Mouse (Mus musculus): Measurements from ENCODE around the gene Cbr1. TPM values are rescaled to one million over a fixed set of nuclear protein-coding genes. Genes with fewer than 3 reads are reported as not detected.
"Not testable (repeated sequence)": the region's sequence is repeated elsewhere in the genome, so short reads cannot be mapped to it uniquely, and the experiment has no call there.

Gene Cbr1
- total RNA-seq, 2 experiments from 2014 or later: 19.2 to 21.6 TPM

GRCm38 (mm10) chr16:93597551-93597950, 8.1 kb upstream of the Cbr1 start:
- DNase-seq: no peak

- no peak for DNase-seq
Measured at GRCm38 (mm10) chr16:93599461-93599860, 6.2 kb upstream of the Cbr1 start.

- DNase-seq: peak; percentile 93
Measured at GRCm38 (mm10) chr16:93603439-93604212, 2.0 kb upstream of the Cbr1 start, which contains the start of gene Setd4. Gene Setd4 (minus strand): TSS chr16:93604063.

DNA sequence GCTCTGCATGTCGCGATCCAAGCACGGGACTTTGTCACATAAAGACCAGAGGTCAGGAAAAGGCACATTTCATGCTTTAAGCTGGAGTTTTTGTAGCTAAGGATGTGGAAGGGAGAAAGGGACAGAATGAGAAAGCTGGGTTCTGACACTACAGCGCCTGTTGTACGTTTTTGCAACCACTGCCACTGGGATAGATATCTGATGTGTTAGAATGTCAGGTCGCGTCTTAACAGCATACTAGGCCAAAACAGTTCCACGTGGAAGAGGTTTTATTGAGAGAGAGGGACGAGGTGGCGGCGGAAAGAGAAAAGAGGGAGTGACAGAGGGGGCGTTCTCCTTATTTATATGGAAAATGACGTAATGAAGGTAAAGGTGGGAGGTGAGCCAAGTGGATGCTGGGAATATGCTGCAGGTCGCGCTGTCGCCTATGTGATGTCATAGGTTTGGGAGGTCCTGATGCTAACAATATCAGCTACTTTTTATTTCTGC, 1.1 kb upstream of the Cbr1 start:
- DNase-seq: no peak

DNA sequence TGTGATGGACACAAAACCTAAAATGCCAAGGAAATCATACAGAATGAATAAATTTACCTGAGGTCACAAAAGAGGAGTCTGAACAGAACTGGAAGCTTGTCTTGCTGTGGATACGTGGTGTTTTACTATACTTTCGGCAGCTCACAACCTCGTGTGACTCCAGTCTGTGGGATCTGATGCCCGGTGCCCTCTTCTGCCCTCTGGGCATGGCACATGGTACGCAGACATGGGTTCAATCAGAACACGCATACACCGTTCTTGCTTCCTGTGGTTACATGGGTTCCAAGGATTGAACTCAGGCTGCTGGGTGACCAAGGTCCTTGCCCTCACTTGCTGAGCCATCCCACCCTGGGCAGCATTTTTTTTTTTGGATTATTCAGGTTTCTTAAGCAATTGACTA, 493 bp downstream of the Cbr1 start:
- no peak for DNase-seq

- peak; percentile 82 for DNase-seq
Measured at GRCm38 (mm10) chr16:93607669-93608101, 2.0 kb downstream of the Cbr1 start.

DNA sequence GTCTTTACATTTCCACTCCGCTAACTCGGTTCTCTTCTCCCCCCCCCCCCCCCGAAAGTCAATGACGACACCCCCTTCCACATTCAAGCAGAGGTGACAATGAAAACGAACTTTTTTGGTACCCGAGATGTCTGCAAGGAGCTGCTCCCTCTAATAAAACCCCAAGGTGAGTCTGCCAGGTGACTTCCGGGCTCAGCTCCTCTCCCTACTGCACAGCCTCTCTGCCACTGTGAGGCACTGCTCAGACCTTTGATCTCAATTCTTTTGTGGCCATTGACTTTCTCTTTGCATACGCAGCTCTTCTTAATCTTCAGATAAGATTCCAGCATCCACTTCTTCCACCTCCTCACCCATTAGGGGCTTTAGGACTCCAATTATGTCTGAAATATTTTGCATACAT, 3.1 kb downstream of the Cbr1 start:
- no peak for DNase-seq

DNA sequence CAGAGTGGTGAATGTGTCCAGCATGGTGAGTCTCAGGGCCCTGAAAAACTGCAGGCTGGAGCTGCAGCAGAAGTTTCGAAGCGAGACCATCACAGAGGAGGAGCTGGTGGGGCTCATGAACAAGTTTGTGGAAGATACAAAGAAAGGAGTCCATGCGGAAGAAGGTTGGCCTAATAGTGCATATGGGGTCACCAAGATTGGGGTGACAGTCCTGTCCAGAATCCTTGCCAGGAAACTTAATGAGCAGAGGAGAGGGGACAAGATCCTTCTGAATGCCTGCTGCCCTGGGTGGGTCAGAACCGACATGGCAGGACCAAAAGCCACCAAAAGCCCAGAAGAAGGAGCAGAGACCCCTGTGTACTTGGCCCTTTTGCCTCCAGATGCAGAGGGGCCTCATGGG, 4.1 kb downstream of the Cbr1 start:
- DNase-seq: no peak

DNA sequence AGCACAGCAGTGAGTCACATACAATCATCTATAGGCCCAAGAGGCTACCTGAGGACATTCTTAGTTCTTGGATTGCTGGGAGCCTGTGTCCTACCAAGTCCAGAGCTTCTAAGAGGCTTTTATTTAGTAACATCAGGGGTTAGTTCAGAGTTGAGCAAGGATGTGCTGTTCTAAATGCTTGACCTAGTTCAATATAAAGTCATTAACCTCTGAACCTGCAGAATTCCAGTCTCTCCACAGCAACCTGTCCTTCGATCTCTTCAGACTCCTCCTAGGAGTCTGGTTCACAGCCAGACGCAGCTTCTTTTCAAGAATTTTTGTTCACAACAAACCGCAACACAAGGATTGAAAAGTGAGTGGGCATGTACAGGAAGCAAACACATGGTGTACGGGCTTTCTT, 5.3 kb downstream of the Cbr1 start:
- DNase-seq: no peak

DNA sequence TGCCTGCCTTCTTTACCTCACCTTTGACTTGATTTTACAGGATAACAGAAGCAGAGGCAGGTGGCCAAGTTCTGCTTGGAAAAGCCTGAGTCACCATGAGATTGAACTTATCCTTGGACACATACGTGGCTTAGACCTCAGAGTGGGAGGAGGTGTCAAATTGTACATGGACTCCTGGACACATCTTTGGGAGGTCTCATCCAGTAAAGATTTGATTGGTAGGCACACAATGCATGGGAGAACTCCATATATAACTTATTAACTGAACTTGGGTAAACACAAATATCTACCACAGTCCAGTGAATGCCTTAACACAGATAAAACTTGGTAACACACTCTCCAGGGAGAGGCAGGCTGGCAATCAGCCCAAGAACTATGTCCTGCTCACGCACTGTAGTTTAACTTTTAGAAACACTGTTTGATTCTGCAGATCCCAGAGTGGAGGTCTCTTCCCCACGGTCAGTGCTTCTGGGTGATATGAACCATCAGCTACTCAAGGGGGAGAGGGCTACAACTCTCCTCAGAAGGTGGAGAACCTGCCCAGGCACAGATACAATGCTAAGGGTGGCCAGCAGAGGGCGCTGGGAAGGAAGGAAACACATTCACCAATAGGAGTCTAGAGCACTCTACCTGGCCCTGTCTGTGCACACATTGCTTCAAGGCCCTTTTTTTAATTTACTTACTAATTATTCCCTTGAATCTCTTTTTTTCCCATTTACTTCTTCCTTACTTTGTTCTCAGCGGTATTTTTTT, 9.6 kb downstream of the Cbr1 start:
- DNase-seq: no peak

DNA sequence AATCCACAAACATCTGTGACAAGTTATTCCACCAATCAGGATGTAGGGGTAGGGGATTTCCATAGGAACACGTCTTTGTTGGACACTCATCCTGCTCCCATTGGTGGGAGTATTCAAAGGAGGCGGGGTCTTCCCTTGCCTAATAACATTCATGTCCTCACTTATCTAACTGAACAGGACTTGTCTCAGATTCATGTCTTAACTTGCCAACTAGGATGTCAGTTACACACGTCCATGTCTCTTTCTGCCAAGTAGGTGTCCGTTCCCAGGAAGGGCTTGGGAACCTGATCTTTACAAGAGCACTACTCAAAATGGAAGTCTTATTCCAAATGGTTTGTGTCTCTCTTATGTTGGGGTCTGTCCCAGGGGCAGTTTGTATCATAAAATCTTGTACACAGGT, 18.1 kb downstream of the Cbr1 start:
- DNase-seq: not testable (repeated sequence)

DNA sequence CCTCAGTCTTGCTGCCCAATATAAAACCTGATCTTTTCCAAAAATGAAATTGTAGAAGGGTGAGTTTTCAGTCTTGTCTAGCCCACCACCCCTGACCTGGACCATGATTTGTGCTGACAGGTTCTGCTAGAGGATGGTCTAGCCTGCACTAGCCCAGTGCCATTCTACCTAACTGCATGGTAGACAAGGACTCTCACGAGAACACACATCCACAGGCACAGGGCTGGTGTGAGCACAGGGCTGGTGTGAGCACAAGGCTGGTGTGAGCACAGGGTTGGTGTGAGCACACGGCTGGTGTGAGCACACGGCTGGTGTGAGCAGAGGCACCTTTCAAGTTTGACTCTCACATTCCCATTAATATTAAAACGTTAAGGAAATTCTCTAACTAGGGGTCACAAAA, 19.0 kb downstream of the Cbr1 start:
- DNase-seq: no peak

GRCm38 (mm10) chr16:93626745-93627144, 21.1 kb downstream of the Cbr1 start:
- no peak for DNase-seq

- DNase-seq: no peak
Measured at GRCm38 (mm10) chr16:93627761-93628400, 22.2 kb downstream of the Cbr1 start, which contains the start of gene Gm5678. Gene Gm5678 (plus strand): TSS chr16:93628097.

DNA sequence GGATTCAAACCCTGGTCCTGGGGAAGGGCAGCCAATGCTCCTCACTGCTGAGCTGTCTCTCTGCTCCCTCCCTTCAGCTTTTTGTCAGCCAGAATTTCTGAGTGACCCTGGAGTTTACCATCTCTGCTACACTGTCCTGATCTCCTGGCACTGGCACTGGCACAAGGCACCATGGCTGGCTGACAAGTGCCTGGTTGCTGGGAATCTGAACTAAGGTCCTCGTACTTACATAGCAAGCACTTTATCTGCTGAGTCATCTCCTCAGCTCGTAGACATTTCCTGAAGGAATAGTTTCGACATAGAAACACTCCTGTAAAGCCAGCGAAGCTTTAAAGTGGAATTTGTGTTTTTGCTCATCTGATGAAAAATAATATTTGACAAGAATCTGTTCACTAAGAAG, 38.4 kb downstream of the Cbr1 start:
- DNase-seq: peak; percentile 7

DNA sequence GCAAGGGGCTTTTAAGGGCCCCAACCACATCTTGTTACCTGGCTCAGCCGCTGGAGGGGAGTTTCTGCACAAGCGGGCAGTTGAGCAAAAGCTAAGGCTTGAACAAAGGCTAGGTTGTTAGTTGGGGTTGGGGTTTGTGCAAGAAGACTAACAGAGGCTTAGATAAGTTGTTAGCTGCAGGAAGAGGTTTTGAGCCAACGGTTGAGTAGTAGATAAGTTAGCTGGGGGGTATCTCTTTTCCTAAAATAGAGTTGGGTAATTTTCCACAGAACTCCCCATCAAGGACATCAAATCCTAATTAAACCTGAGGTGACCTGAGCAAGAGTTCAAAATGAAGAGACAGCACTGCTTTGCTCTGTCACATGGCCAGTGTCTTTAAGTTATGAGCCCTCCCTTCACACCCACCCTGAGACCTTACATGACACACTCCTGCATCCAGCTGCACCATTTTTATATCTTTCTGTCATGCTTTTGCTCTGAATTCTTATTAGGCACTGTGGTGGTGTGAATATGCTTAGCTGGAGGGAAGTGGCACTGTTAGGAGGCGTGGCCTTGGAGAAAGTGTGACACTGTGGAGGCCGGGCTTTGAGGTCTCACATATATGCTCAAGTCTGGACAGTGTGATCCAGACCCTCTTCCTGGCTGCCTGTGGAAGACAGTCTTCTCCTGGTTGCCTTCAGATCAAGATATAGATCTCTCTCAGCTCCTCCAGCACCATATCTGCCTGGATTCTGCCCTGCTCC, 43.0 kb downstream of the Cbr1 start:
- DNase-seq: no peak

Other genes starting within 250 kb of the Cbr1 start
- gene Setd4, start 1.8 kb upstream of the Cbr1 start, total RNA-seq (2021): under 1 TPM; 0.36 to 0.80 TPM
- 1 to 10 TPM in 1 of 2 experiments, under 1 TPM in 1; 0.59 to 1.7 TPM for gene Gm5678, start 22.2 kb downstream of the Cbr1 start, total RNA-seq (2021)
- gene Cbr3, start 77.4 kb downstream of the Cbr1 start, total RNA-seq (2021): 1 to 10 TPM; 1.8 to 2.4 TPM
- 10 to 100 TPM; 20.6 to 26.9 TPM for gene Dop1b, start 106.1 kb downstream of the Cbr1 start, total RNA-seq (2021)
- 10 to 100 TPM; 11.4 to 13.9 TPM for gene Morc3, start 226.3 kb downstream of the Cbr1 start, total RNA-seq (2021)